Mouse (Mus musculus) heart, postnatal 0 days (tissue): ENCODE measurements at regions not wholly inside any gene's neighbourhood (a gene's known extent, or its start where the extent isn't known, plus 50 kb on each side); places are given as distances from the start of the nearest gene placed in this dataset.

Source experiments
- ATAC-seq: fragments of 200-750 bp; cut with Nextera tagmentation; 2 replicates; pipeline ENCODE4 v1.8.0; 2017; ENCODE audit warnings: low read depth, moderate number of reproducible peaks, moderate library complexity; ENCODE audit not compliant: insufficient read depth
- DNase-seq: peaks from one replicate; pipeline ENCODE4 v3.0.0-alpha.2; 2016; ENCODE audit warnings: low spot score
- H3K27ac ChIP-seq: fragments of 300-500 bp; sonication (generic); 2 replicates; pipeline ENCODE4 v1.5.1; 2014; ENCODE audit warnings: low read depth, mild to moderate bottlenecking
- H3K27me3 ChIP-seq: fragments of 300-500 bp; sonication (generic); 2 replicates; pipeline ENCODE4 v1.6.1; 2014; ENCODE audit warnings: low read length, mixed read lengths; ENCODE audit not compliant: control insufficient read depth, insufficient read depth
- H3K36me3 ChIP-seq: fragments of 300-500 bp; sonication (generic); replicated peaks from 2 replicates; pipeline ENCODE4 v1.6.1; 2014; ENCODE audit warnings: low read length, mixed read lengths; ENCODE audit not compliant: control insufficient read depth, insufficient read depth
- H3K4me1 ChIP-seq: fragments of 300-500 bp; sonication (generic); 2 replicates; pipeline ENCODE4 v1.6.1; 2014; ENCODE audit warnings: antibody characterized with exemption; ENCODE audit not compliant: control insufficient read depth, insufficient read depth
- H3K4me2 ChIP-seq: fragments of 300-500 bp; sonication (generic); 2 replicates; pipeline ENCODE4 v1.6.1; 2014; ENCODE audit warnings: low read depth, mild to moderate bottlenecking, low read length, moderate library complexity
- H3K4me3 ChIP-seq: fragments of 300-500 bp; sonication (generic); 2 replicates; pipeline ENCODE4 v1.5.1; 2014; ENCODE audit warnings: low read depth, low read length
- H3K9ac ChIP-seq: fragments of 300-500 bp; sonication (generic); replicated peaks from 2 replicates; pipeline ENCODE4 v1.6.1; 2014; ENCODE audit warnings: low read depth, low read length, mixed read lengths
- H3K9me3 ChIP-seq: fragments of 300-500 bp; sonication (generic); replicated peaks from 2 replicates; pipeline ENCODE4 v1.6.1; 2016; ENCODE audit warnings: low read length; ENCODE audit not compliant: control insufficient read depth
- CTCF ChIP-seq: IDR thresholded peaks from 2 replicates; pipeline ENCODE4 v1.5.1; 2016; ENCODE audit warnings: antibody characterized with exemption, control low read depth, low read depth
- EP300 ChIP-seq: IDR thresholded peaks from 2 replicates; pipeline ENCODE4 v1.6.1; 2016; ENCODE audit warnings: antibody characterized with exemption, low read depth
- WGBS: fragments of 180-500 bp; shearing (Covaris S2); extraction: QIAGEN DNeasy Blood & Tissue Kit; methylation state at CpG from one replicate; pipeline ENCODE4 v1.1.7; 2014; 5-methylcytosine and 5-hydroxymethylcytosine counted together

DNA sequence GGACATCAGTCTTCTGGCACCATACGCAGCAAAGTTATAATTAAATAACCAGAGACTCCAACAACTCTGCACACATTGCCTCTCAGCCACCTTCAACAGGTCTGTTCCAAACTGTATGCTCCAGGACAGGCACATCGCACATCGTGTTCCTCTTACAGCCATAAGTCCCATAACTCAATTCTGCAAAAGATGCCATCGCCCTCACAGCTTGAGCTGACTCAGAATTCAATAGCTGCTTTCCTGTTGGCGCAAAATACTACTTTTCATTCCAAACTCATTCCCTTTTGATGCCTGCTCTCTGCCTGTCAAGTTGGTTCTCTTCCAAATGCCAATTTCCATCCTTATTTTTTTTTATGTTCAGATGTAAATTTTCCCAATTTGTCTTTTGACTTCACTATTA lies 761.0 kb downstream of the Slitrk1 start:
- 78% methylated on average over 5 of the region's 5 CpGs for WGBS
- Histone ChIP-seq H3K27ac (no peak overlapping the region), H3K27me3 (no peaks in the 10 kb centered on the region), H3K4me1 (no peaks in the 10 kb centered on the region), H3K4me3 (no peak overlapping the region), H3K9ac (no peak overlapping the region), H3K36me3 (no peaks in the 10 kb centered on the region), H3K4me2 (no peak overlapping the region), H3K9me3 (no peaks in the 10 kb centered on the region)
- TF ChIP-seq CTCF (no peak), EP300 (no peak)
- DNase-seq (no peak), ATAC-seq (no peak)

DNA sequence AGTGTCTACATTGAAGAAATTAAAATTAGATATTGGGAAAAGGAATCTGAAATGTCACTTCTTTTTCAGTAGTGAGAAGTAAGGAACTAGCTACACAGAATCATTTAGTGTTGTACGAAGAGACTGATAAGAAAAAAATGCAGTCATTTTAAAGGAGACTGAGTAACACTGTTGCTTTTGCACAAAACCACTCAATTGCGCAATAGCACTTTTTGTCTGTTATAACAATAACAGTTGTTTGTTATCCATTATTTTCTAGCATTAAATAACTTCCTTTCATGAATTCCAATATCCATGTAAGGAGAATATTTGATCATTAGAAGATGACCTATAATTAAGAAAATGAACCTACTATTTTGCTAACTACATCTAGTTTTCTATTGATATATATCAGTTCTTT lies 790.8 kb downstream of the Slitrk1 start:
- 67% methylated on average over 2 of the region's 2 CpGs for WGBS
- no peaks in the 10 kb centered on the region for H3K9me3 ChIP-seq
- DNase-seq = no peak
- no peaks in the 10 kb centered on the region for H3K36me3 ChIP-seq
- H3K27ac ChIP-seq = no peak overlapping the region
- no peaks in the 10 kb centered on the region for H3K4me1 ChIP-seq
- no peak overlapping the region for H3K9ac ChIP-seq
- H3K4me2 ChIP-seq = no peak overlapping the region
- H3K27me3 ChIP-seq = no peaks in the 10 kb centered on the region
- TF ChIP-seq EP300 (no peak), CTCF (no peak)
- ATAC-seq = no peak
- no peak overlapping the region for H3K4me3 ChIP-seq

DNA sequence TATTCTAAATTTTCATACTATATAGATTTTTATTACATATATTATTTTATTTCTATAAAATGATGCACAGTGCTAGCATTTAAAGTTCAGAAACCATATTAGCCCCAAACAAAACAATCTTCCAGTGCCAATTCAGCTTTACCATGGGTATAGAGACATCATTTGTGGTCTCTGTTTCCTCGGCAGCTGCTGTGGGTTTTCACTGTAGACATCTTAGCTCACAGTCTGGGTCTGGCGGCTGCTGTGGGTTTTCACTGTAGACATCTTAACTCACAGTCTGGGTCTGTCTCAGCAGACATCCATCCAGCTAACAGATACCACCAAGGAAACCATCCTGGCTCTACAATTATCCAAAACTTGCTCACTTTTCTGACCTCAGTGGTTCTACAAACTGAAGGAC lies 808.9 kb downstream of the Slitrk1 start:
- H3K36me3 ChIP-seq = no peaks in the 10 kb centered on the region
- TF ChIP-seq CTCF (no peak), EP300 (no peak)
- H3K27me3 ChIP-seq = no peaks in the 10 kb centered on the region
- no peak overlapping the region for H3K4me2 ChIP-seq
- no peaks in the 10 kb centered on the region for H3K4me1 ChIP-seq
- no peak for ATAC-seq
- no peak for DNase-seq
- no peak overlapping the region for H3K4me3 ChIP-seq
- no peak overlapping the region for H3K9ac ChIP-seq
- H3K9me3 ChIP-seq = no peaks in the 10 kb centered on the region
- 75% methylated on average over 2 of the region's 2 CpGs for WGBS
- H3K27ac ChIP-seq = no peak overlapping the region

DNA sequence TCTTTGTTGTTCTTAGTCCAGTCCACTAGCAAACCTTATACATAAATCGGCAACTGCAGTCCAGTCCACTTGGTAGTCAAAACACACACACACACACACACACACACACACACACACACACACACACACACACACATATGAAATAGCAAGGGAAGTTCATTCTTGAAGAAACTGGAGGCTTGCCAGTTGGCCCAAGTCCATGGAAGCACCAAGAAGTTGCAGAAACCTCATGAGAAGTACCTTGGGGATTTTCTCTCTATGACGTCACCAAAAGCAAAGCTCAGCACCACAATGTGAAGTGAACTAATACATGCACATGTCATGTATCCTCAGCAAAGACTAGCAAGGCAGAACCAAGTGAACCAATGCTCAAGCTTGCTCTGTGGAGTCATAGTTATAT lies 823.0 kb downstream of the Slitrk1 start:
- H3K9me3 ChIP-seq = no peaks in the 10 kb centered on the region
- no peak for DNase-seq
- no peak overlapping the region for H3K9ac ChIP-seq
- 69% methylated on average over 2 of the region's 2 CpGs for WGBS
- no peak overlapping the region for H3K4me3 ChIP-seq
- H3K27ac ChIP-seq = no peak overlapping the region
- no peaks in the 10 kb centered on the region for H3K4me1 ChIP-seq
- no peak for ATAC-seq
- no peaks in the 10 kb centered on the region for H3K36me3 ChIP-seq
- H3K27me3 ChIP-seq = no peaks in the 10 kb centered on the region
- TF ChIP-seq CTCF = no peak
- no peak overlapping the region for H3K4me2 ChIP-seq

DNA sequence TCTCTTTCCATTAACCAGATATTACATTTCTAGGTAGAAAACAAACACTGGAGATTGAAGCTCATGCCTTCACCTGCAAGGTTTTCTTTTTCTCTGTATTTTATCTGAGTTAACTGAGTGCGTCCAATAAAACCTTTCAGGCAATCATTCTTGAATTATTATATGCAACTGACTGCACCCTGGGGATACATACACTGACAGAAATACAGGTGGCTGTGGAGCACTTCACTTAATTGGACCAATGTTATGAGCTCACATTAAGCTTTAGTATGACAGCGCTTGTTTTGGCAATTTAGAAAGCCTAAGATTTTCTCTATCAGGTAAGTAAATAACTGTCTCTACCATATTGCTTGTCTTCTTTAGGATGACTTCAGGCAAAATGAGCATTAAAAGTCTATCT lies 864.0 kb downstream of the Slitrk1 start:
- H3K4me3 ChIP-seq = no peak overlapping the region
- H3K9ac ChIP-seq = no peak overlapping the region
- no peak for TF ChIP-seq CTCF
- TF ChIP-seq EP300 = no peak
- 91% methylated on average over 2 of the region's 2 CpGs for WGBS
- DNase-seq (no peak), ATAC-seq (no peak)
- no peak overlapping the region for H3K4me2 ChIP-seq
- H3K4me1 ChIP-seq = no peaks in the 10 kb centered on the region
- no peaks in the 10 kb centered on the region for H3K27me3 ChIP-seq
- H3K27ac ChIP-seq = no peak overlapping the region
- no peaks in the 10 kb centered on the region for H3K9me3 ChIP-seq
- no peaks in the 10 kb centered on the region for H3K36me3 ChIP-seq

DNA sequence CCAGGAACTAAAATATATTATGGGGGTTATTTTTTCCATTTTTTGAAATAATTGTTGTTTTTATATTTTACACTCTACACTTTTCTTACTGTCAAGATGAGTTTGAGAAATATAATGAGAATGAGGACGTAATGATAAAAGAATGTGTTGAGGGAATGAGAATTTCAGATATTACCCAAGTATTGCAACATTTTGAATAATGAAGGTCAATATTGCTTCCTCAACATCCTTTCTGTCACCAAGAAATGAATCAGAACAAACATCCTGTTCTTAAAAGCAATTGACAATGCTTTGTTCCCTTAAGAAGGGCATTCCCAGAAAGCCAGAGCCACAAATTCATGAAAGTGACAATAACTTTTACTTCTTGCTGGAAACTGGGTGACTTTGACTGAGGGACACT lies 878.0 kb downstream of the Slitrk1 start:
- Histone ChIP-seq H3K9ac (no peak overlapping the region), H3K27ac (no peak overlapping the region), H3K36me3 (no peaks in the 10 kb centered on the region), H3K4me2 (no peak overlapping the region), H3K27me3 (no peaks in the 10 kb centered on the region), H3K4me3 (no peak overlapping the region), H3K9me3 (no peaks in the 10 kb centered on the region), H3K4me1 (no peaks in the 10 kb centered on the region)
- ATAC-seq (no peak), DNase-seq (no peak)
- 64% methylated on average over 1 of the region's 1 CpGs for WGBS
- no peak for TF ChIP-seq EP300
